Mouse (Mus musculus) intestine, embryonic 14.5 days (tissue): Measurements from ENCODE around the gene Hao2. TPM values are rescaled to one million over a fixed set of nuclear protein-coding genes. Genes with fewer than 3 reads are reported as not detected.

Experiments used
- ATAC-seq: fragments of 200-750 bp; cut with Nextera tagmentation; replicated peaks from 2 replicates; pipeline ENCODE4 v1.8.0; 2017; ENCODE audit warnings: low read depth, moderate number of reproducible peaks, moderate TSS enrichment, moderate library complexity; ENCODE audit not compliant: low FRiP score, low TSS enrichment
- DNase-seq: peaks from one replicate; pipeline ENCODE4 v3.0.0-alpha.2; 2018; ENCODE audit warnings: low spot score
- H3K27ac ChIP-seq: fragments of 300-500 bp; sonication (generic); 2 replicates; pipeline ENCODE4 v1.5.1; 2014; ENCODE audit warnings: low read depth, mild to moderate bottlenecking, control low read depth
- H3K27me3 ChIP-seq: fragments of 300-500 bp; sonication (generic); replicated peaks from 2 replicates; pipeline ENCODE4 v1.6.1; 2014; ENCODE audit warnings: low read length, control low read depth; ENCODE audit not compliant: control insufficient read depth, insufficient read depth
- H3K36me3 ChIP-seq: fragments of 300-500 bp; sonication (generic); 2 replicates; pipeline ENCODE4 v1.6.1; 2014; ENCODE audit warnings: low read length, control low read depth; ENCODE audit not compliant: control insufficient read depth, insufficient read depth
- H3K4me1 ChIP-seq: fragments of 300-500 bp; sonication (generic); replicated peaks from 2 replicates; pipeline ENCODE4 v1.6.1; 2014; ENCODE audit warnings: low read length, control low read depth, mixed read lengths; ENCODE audit not compliant: control insufficient read depth, insufficient read depth
- H3K4me2 ChIP-seq: fragments of 300-500 bp; sonication (generic); 2 replicates; pipeline ENCODE4 v1.6.1; 2014; ENCODE audit warnings: low read length
- H3K4me3 ChIP-seq: fragments of 300-500 bp; sonication (generic); 2 replicates; pipeline ENCODE4 v1.5.1; 2014; ENCODE audit warnings: low read depth, low read length, control low read depth, mixed read lengths
- H3K9ac ChIP-seq: fragments of 300-500 bp; sonication (generic); 2 replicates; pipeline ENCODE4 v1.6.1; 2014; ENCODE audit warnings: mild to moderate bottlenecking, low read length
- H3K9me3 ChIP-seq: fragments of 300-500 bp; sonication (generic); 2 replicates; pipeline ENCODE4 v1.6.1; 2016; ENCODE audit warnings: low read length, control low read depth; ENCODE audit not compliant: control insufficient read depth
- WGBS: fragments of 180-500 bp; shearing (Covaris S2); extraction: QIAGEN DNeasy Blood & Tissue Kit; methylation state at CpG from one replicate; pipeline ENCODE4 v1.1.7; 2014; 5-methylcytosine and 5-hydroxymethylcytosine counted together
- polyA plus RNA-seq: library from polyadenylated mRNA; unstranded; fragments of >200 nt; fragmentation: Nextera tagmentation; extraction: Ambion mirVana; gene quantifications from 2 replicates; pipeline ENCODE4 v1.2.1, GENCODE M21; 2014

Gene Hao2
- polyA plus RNA-seq, 1 experiment from 2014 or later = 6.0 TPM

DNA sequence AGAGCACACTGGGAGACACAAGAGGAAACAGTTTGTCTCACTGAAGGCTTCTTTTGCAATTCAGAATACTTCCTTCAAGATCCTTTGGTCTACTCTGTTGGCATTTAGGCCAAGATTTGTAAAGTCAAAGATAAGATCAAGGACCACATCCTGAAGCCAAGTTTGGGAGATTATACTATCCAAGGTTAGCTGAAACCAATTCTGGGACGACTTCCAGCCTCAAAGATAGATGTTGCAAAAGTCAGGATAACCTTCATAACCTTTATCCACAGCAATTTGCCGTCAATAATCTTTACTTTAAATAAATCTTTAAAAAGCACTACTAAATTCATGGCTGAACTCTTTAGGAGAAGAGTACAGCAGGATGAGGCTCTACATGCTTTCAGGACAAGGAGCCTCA, 4.8 kb downstream of the Hao2 start:
- Histone ChIP-seq H3K4me3 (no peak overlapping the region), H3K4me2 (no peak overlapping the region), H3K36me3 (no peaks in the 10 kb centered on the region), H3K4me1 (no peaks in the 10 kb centered on the region), H3K27ac (no peak overlapping the region), H3K9me3 (no peaks in the 10 kb centered on the region), H3K27me3 (no peaks in the 10 kb centered on the region), H3K9ac (no peak overlapping the region)
- WGBS = 70% methylated on average over 2 of the region's 2 CpGs
- ATAC-seq = no peak
- no peak for DNase-seq

GRCm38 (mm10) chr3:98880831-98881230, 12.2 kb downstream of the Hao2 start:
- 84% methylated on average over 2 of the region's 2 CpGs for WGBS
- ATAC-seq = no peak
- H3K27ac ChIP-seq = no peak overlapping the region
- no peaks in the 10 kb centered on the region for H3K9me3 ChIP-seq
- H3K4me3 ChIP-seq = no peak overlapping the region
- H3K27me3 ChIP-seq = no peaks in the 10 kb centered on the region
- H3K4me1 ChIP-seq = no peaks in the 10 kb centered on the region
- H3K9ac ChIP-seq = no peak overlapping the region
- H3K4me2 ChIP-seq = no peak overlapping the region
- no peak for DNase-seq
- no peaks in the 10 kb centered on the region for H3K36me3 ChIP-seq

- ATAC-seq (no peak), DNase-seq (no peak)
- no peak overlapping the region for H3K4me3 ChIP-seq
- no peak overlapping the region for H3K4me2 ChIP-seq
- H3K27me3 ChIP-seq = no peaks in the 10 kb centered on the region
- no peaks in the 10 kb centered on the region for H3K4me1 ChIP-seq
- 77% methylated on average over 6 of the region's 6 CpGs for WGBS
- no peak overlapping the region for H3K27ac ChIP-seq
- no peaks in the 10 kb centered on the region for H3K36me3 ChIP-seq
- no peaks in the 10 kb centered on the region for H3K9me3 ChIP-seq
- no peak overlapping the region for H3K9ac ChIP-seq
Measured at GRCm38 (mm10) chr3:98880216-98880615, 12.8 kb downstream of the Hao2 start.

DNA sequence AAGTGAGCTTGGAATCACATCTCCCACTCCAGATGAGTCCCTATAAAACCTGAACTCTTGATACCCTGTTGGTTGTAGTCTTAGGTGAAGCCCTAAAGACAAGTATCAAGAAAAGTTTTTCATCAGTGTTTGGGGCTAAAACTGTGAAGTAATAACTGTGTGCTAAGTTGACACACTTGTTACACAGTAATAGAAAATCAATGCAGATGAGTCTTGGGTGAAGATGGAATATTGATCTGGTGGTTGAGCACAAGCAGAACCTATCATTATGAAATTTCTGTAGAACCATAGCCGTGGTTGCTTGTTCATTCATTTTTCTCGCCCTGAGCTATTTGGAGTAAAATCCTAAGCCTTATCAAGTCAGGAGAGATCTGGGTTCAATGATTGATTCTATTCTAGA, 24.8 kb downstream of the Hao2 start:
- Histone ChIP-seq H3K4me2 (no peak overlapping the region), H3K27ac (no peak overlapping the region), H3K9me3 (no peaks in the 10 kb centered on the region), H3K4me3 (no peak overlapping the region), H3K4me1 (no peaks in the 10 kb centered on the region), H3K9ac (no peak overlapping the region), H3K27me3 (no peaks in the 10 kb centered on the region), H3K36me3 (no peaks in the 10 kb centered on the region)
- ATAC-seq (no peak), DNase-seq (no peak)
- WGBS = 82% methylated on average over 2 of the region's 2 CpGs

DNA sequence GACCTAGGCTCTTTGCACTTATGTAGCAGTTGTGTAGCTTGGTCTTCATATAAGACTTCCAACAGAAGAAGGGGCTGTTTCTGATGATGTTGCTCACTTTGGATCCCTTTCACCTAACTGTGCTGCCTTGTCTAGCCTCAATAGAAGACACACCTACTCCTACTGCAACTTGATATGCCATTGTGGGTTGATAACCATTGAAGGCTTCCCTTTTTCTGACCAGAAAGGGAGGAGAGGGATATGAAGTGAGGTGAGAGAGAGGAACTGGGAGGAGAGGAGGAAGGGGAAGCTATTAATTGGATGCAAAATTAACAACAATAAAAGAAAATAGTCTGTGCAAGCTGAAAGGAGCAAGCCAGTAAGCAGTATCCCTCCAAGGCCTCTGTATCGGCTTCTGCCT, 30.2 kb downstream of the Hao2 start:
- no peaks in the 10 kb centered on the region for H3K4me1 ChIP-seq
- DNase-seq (no peak), ATAC-seq (no peak)
- 90% methylated on average over 1 of the region's 1 CpGs for WGBS
- H3K4me3 ChIP-seq = no peak overlapping the region
- no peak overlapping the region for H3K4me2 ChIP-seq
- H3K9ac ChIP-seq = no peak overlapping the region
- H3K36me3 ChIP-seq = no peaks in the 10 kb centered on the region
- H3K27ac ChIP-seq = no peak overlapping the region
- no peaks in the 10 kb centered on the region for H3K9me3 ChIP-seq
- H3K27me3 ChIP-seq = no peaks in the 10 kb centered on the region

DNA sequence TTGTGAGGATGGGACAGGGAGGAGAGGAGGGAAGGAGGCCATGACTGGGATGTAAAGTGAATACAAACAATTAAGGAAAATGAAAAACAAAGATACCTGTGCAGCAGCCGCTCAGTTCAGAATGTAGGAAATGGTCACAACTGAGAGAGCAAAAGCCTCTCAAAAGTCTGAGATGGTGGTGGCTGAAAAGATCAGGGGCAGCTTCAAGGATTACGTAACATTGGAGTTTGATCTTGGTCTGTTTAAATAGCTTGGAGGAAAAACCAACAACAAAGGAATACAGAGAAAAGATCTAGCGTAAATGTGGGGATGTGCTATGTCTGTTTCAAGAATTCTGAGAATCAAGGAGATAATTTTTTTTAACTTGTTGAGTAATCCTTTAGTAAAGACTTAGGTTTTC, 33.5 kb downstream of the Hao2 start, which contains the start of gene Hsd3b1:
Gene Hsd3b1, minus strand, starts transcription at position 219 of the 400 bp plus-strand sequence.
- Histone ChIP-seq H3K27ac (no peak within 1 kb of the TSS), H3K4me3 (no peak within 1 kb of the TSS), H3K9me3 (no peaks in the 10 kb centered on the region), H3K27me3 (no peaks in the 10 kb centered on the region), H3K4me1 (no peaks in the 10 kb centered on the region), H3K4me2 (no peak within 1 kb of the TSS), H3K36me3 (no peaks in the 10 kb centered on the region), H3K9ac (no peak within 1 kb of the TSS)
- 82% methylated on average over 3 of the region's 3 CpGs for WGBS
- ATAC-seq (no peak), DNase-seq (no peak)

DNA sequence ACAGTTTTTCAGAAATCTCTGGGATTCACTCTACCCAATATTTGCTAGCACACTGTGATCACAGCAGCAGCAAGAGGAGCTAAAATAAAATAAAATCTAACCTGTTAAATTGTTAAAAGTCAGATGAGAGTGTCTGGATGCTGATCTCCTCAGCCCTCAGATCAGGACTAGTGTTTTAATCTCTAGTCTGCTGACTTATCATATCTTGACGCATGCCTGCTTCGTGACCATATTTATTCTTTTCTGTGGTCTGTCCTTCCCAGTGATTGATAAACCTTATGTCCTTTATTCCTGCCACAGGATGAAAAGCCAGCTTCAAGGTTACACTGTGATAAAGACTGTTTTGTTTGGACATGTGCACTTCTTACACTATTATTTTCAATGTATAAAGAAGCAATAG, 35.0 kb downstream of the Hao2 start:
- 78% methylated on average over 2 of the region's 2 CpGs for whole genome bisulfite sequencing
- no peak for DNase-seq

DNA sequence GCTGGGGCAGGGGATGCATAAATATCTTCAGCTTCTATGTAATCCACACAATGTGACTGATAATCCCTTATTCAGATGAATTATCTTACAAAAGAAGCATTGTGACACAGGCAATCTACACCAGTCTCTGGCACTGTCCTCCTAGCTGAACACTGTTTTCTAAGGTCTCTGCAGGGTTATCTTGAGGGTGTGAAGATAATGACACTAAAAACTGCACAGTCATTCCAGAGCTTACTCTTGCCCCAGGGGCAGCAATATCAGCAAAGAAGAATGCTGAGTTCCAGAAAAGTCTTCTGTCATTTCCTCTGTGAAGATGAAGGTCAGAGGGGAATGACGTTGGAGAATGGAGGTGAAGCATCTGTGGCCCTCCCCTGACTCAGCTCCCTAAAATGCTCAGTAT, 36.1 kb downstream of the Hao2 start:
- WGBS = 39% methylated on average over 1 of the region's 1 CpGs

More for the DNA sequence above, 35.0 kb downstream of the Hao2 start:
- H3K36me3 ChIP-seq = no peaks in the 10 kb centered on the region
- no peaks in the 10 kb centered on the region for H3K4me1 ChIP-seq
- ATAC-seq = no peak
- no peaks in the 10 kb centered on the region for H3K9me3 ChIP-seq
- no peak overlapping the region for H3K27ac ChIP-seq
- H3K9ac ChIP-seq = no peak overlapping the region
- no peak overlapping the region for H3K4me2 ChIP-seq
- no peaks in the 10 kb centered on the region for H3K27me3 ChIP-seq
- H3K4me3 ChIP-seq = no peak overlapping the region

DNA sequence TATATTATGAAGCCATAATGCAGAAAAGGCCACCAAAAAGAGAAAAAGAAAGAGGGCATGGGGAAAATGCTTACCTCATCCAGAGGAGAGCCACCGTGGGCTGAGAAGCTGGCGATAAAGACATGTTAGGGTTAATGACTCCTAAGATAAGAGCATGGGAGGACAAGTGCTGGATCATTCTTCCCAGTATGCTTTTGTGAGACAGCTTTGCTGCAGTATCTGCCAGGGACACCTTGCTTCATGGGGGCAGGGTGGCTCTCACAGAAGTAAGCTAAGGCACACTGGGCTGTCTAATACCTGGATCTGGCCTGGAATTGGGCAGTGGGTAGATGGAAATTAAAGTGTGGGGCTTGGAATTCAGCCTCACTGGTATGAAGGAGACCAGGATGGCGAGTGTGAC, 37.9 kb downstream of the Hao2 start:
- Histone ChIP-seq H3K9me3 (no peaks in the 10 kb centered on the region), H3K4me3 (no peak overlapping the region), H3K36me3 (no peaks in the 10 kb centered on the region), H3K4me1 (no peaks in the 10 kb centered on the region), H3K9ac (no peak overlapping the region), H3K4me2 (no peak overlapping the region), H3K27me3 (no peaks in the 10 kb centered on the region), H3K27ac (no peak overlapping the region)
- no peak for DNase-seq
- ATAC-seq = no peak
- 63% methylated on average over 3 of the region's 3 CpGs for WGBS

More for the DNA sequence above, 36.1 kb downstream of the Hao2 start:
- no peak overlapping the region for H3K9ac ChIP-seq
- no peaks in the 10 kb centered on the region for H3K9me3 ChIP-seq
- no peak overlapping the region for H3K4me3 ChIP-seq
- no peaks in the 10 kb centered on the region for H3K36me3 ChIP-seq
- H3K4me1 ChIP-seq = no peaks in the 10 kb centered on the region
- H3K27ac ChIP-seq = no peak overlapping the region
- DNase-seq (no peak), ATAC-seq (no peak)
- H3K27me3 ChIP-seq = no peaks in the 10 kb centered on the region
- no peak overlapping the region for H3K4me2 ChIP-seq
